Comparison of ENCODE assay signal across 10 mouse cellular contexts in genomic region chr7:29768980-29769379, GRCm38 (mm10). TPM values are rescaled to one million over a fixed set of nuclear protein-coding genes. Genes with fewer than 3 reads are reported as not detected.
A peak's percentile ranks its signal among the peaks of the same experiment; 100 is the strongest.
DNase-seq lines count a peak whose midpoint lies in the region; ATAC-seq and TF ChIP-seq lines count a peak whose summit lies in the region.
"Had no signal": no experiment of that assay in that cellular context is flagged by ENCODE, and none has a peak within 500 bp of the region (broad histone marks: within the 10 kb centered on the region; RNA-seq: fewer than 3 reads in every experiment).

No protein-coding gene starts in this region.

- H3K9me3 ChIP-seq in embryonic facial prominence, embryonic 11.5 days (replicated peaks; ENCODE audit: control insufficient read depth, low read length), result no peaks in the 10 kb centered on the region
- no peaks in the 10 kb centered on the region for H3K9me3 ChIP-seq in intestine, embryonic 14.5 days (ENCODE audit: control insufficient read depth, low read length)
- no peaks in the 10 kb centered on the region for H3K9me3 ChIP-seq in neural tube, embryonic 12.5 days

- no peaks in the 10 kb centered on the region for H3K4me1 ChIP-seq in embryonic facial prominence, embryonic 11.5 days (ENCODE audit: control insufficient read depth, insufficient read depth, low read length)
- peaks cover 7% of the 10 kb centered on the region; the same call in 1 of the 2 replicates for H3K4me1 ChIP-seq in intestine, embryonic 14.5 days (replicated peaks; ENCODE audit: control insufficient read depth, insufficient read depth, low read length)
- H3K4me1 ChIP-seq in neural tube, embryonic 12.5 days, result peaks cover 13% of the 10 kb centered on the region

- H3K27ac ChIP-seq in layer of hippocampus, adult 2 months, result peak overlapping the region; percentile 95
- no peak overlapping the region for H3K27ac ChIP-seq in embryonic facial prominence, embryonic 11.5 days (replicated peaks; ENCODE audit: low read depth, low read length)
- H3K27ac ChIP-seq in intestine, embryonic 14.5 days (ENCODE audit: low read depth), result peak overlapping the region; percentile 73; the same call in 1 of the 2 replicates
- H3K27ac ChIP-seq in neural tube, embryonic 12.5 days, result no peak overlapping the region

- peak overlapping the region; percentile 94 for H3K4me3 ChIP-seq in layer of hippocampus, adult 2 months
- H3K4me3 ChIP-seq in embryonic facial prominence, embryonic 11.5 days (ENCODE audit: low read depth, low read length), result peak overlapping the region; percentile 68
- H3K4me3 ChIP-seq in intestine, embryonic 14.5 days (ENCODE audit: low read depth, low read length), result peak overlapping the region; percentile 62
- H3K4me3 ChIP-seq in neural tube, embryonic 12.5 days, result peak overlapping the region; percentile 66

- peak overlapping the region; percentile 66 for H3K9ac ChIP-seq in embryonic facial prominence, embryonic 11.5 days (replicated peaks; ENCODE audit: low read length)
- peak overlapping the region; percentile 55 for H3K9ac ChIP-seq in intestine, embryonic 14.5 days (ENCODE audit: low read length)
- peak overlapping the region; percentile 57 for H3K9ac ChIP-seq in neural tube, embryonic 12.5 days

- 0 out of 2 replicates have a peak, but pooled peaks have one; percentile 5 for ATAC-seq in embryonic facial prominence, embryonic 11.5 days (replicated peaks; ENCODE audit: insufficient number of reproducible peaks, low FRiP score, low TSS enrichment, low read depth)
- ATAC-seq in intestine, embryonic 14.5 days (replicated peaks; ENCODE audit: low FRiP score, low TSS enrichment, low read depth), result no peak
- no peak for ATAC-seq in neural tube, embryonic 12.5 days (ENCODE audit: low FRiP score, low read depth)
- no peak for ATAC-seq in erythroid progenitor cell, adult 5-6 weeks (replicated peaks; ENCODE audit: low FRiP score, poor library complexity, severe bottlenecking)

- TF ChIP-seq CTCF in layer of hippocampus, adult 2 months (conservative IDR thresholded peaks at IDR 0.05), result no peak

- WGBS in embryonic facial prominence, embryonic 11.5 days, result 7% methylated on average over 10 of the region's 10 CpGs
- 6% methylated on average over 10 of the region's 10 CpGs for WGBS in intestine, embryonic 14.5 days
- WGBS in neural tube, embryonic 12.5 days, result 7% methylated on average over 10 of the region's 10 CpGs

- H3K27me3 ChIP-seq in embryonic facial prominence, embryonic 11.5 days (ENCODE audit: control insufficient read depth, insufficient read depth, low read length), result no peaks in the 10 kb centered on the region
- no peaks in the 10 kb centered on the region for H3K27me3 ChIP-seq in intestine, embryonic 14.5 days (replicated peaks; ENCODE audit: control insufficient read depth, insufficient read depth, low read length)
- no peaks in the 10 kb centered on the region for H3K27me3 ChIP-seq in neural tube, embryonic 12.5 days (replicated peaks)

- no peak for DNase-seq in layer of hippocampus, adult 2 months (ENCODE audit: low spot score in 2 of 2)
- DNase-seq in layer of hippocampus, adult 11-12 months (ENCODE audit: low spot score), result no peak
- DNase-seq in embryonic facial prominence, embryonic 11.5 days (ENCODE audit: low spot score), result no peak
- no peak for DNase-seq in intestine, embryonic 14.5 days (ENCODE audit: low spot score)
- DNase-seq in frontal cortex, adult 2 months (ENCODE audit: extremely low spot score in 1 of 2, low spot score in 1 of 2), result no peak
- DNase-seq in thymus, adult 18-20 months, result no peak

- H3K4me2 ChIP-seq in embryonic facial prominence, embryonic 11.5 days (ENCODE audit: low read depth, low read length), result peak overlapping the region; percentile 32
- peak overlapping the region; percentile 67 for H3K4me2 ChIP-seq in intestine, embryonic 14.5 days (ENCODE audit: low read length)
- H3K4me2 ChIP-seq in neural tube, embryonic 12.5 days (replicated peaks), result peak overlapping the region; percentile 73

- H3K36me3 ChIP-seq in embryonic facial prominence, embryonic 11.5 days (replicated peaks; ENCODE audit: control insufficient read depth, insufficient read depth, low read depth, low read length), result no peaks in the 10 kb centered on the region
- H3K36me3 ChIP-seq in intestine, embryonic 14.5 days (ENCODE audit: control insufficient read depth, insufficient read depth, low read length), result peaks cover 27% of the 10 kb centered on the region
- peaks cover 25% of the 10 kb centered on the region for H3K36me3 ChIP-seq in neural tube, embryonic 12.5 days

RNA-seq across cellular contexts. Expression of gene Zfp84, which starts 0.6 kb away (rescaled TPM):
- 10 to 100 TPM; 17.6 to 20.1 TPM for total RNA-seq in layer of hippocampus, adult 2 months (2021)
- polyA plus RNA-seq in embryonic facial prominence, embryonic 11.5 days (2014; fragmentation: Nextera tagmentation; extraction: Ambion mirVana), result 15.3 and 15.9 TPM in 2 replicates
- 12.3 and 12.8 TPM in 2 replicates for polyA plus RNA-seq in intestine, embryonic 14.5 days (2014; fragmentation: Nextera tagmentation; extraction: Ambion mirVana)
- polyA plus RNA-seq in neural tube, embryonic 12.5 days (2016; fragmentation: Nextera tagmentation; extraction: Ambion mirVana), result 15.4 and 15.5 TPM in 2 replicates
- 2.9 and 5.9 TPM in 2 replicates for total RNA-seq in erythroid progenitor cell, adult 5-6 weeks (2015; ENCODE audit: low replicate concordance)
- 3.5 and 4.7 TPM in 2 replicates for total RNA-seq in erythroid progenitor cell, adult 5-6 weeks (2017; ENCODE audit: low replicate concordance)
- polyA plus RNA-seq in frontal cortex, adult 2 months (2012; rRNA removed), result 10.1 TPM in 2 replicates

RNA-seq across cellular contexts. Expression of gene Zfp30, which starts 14.8 kb away (rescaled TPM):
- 10 to 100 TPM in 1 of 2 experiments, 1 to 10 TPM in 1; 9.5 to 10.1 TPM for total RNA-seq in layer of hippocampus, adult 2 months (2021)
- polyA plus RNA-seq in embryonic facial prominence, embryonic 11.5 days (2014; fragmentation: Nextera tagmentation; extraction: Ambion mirVana), result 8.4 and 9.0 TPM in 2 replicates
- polyA plus RNA-seq in intestine, embryonic 14.5 days (2014; fragmentation: Nextera tagmentation; extraction: Ambion mirVana), result 6.9 and 7.8 TPM in 2 replicates
- polyA plus RNA-seq in neural tube, embryonic 12.5 days (2016; fragmentation: Nextera tagmentation; extraction: Ambion mirVana), result 9.7 and 10.4 TPM in 2 replicates
- not detected in 2 replicates for total RNA-seq in erythroid progenitor cell, adult 5-6 weeks (2015; ENCODE audit: low replicate concordance)
- total RNA-seq in erythroid progenitor cell, adult 5-6 weeks (2017; ENCODE audit: low replicate concordance), result not detected in 2 replicates
- 8.7 and 9.4 TPM in 2 replicates for polyA plus RNA-seq in frontal cortex, adult 2 months (2012; rRNA removed)

RNA-seq across cellular contexts. Expression of gene Catsperg2, which starts 42.1 kb away (rescaled TPM):
- total RNA-seq in layer of hippocampus, adult 2 months (2021), result under 1 TPM in 1 of 2 experiments, not detected in 1; 0.20 TPM
- polyA plus RNA-seq in embryonic facial prominence, embryonic 11.5 days (2014; fragmentation: Nextera tagmentation; extraction: Ambion mirVana), result not detected in 2 replicates
- polyA plus RNA-seq in intestine, embryonic 14.5 days (2014; fragmentation: Nextera tagmentation; extraction: Ambion mirVana), result not detected in 2 replicates
- 0.14 and 0.23 TPM in 2 replicates for polyA plus RNA-seq in neural tube, embryonic 12.5 days (2016; fragmentation: Nextera tagmentation; extraction: Ambion mirVana)
- total RNA-seq in erythroid progenitor cell, adult 5-6 weeks (2015; ENCODE audit: low replicate concordance), result not detected in 2 replicates
- not detected in 2 replicates for total RNA-seq in erythroid progenitor cell, adult 5-6 weeks (2017; ENCODE audit: low replicate concordance)
- 0.10 and 0.17 TPM in 2 replicates for polyA plus RNA-seq in frontal cortex, adult 2 months (2012; rRNA removed)
- polyA plus RNA-seq: activated CD4-positive, CD25-positive, alpha-beta regulatory T cell, adult 4 months; urinary bladder, adult 2 months had no signal

RNA-seq across cellular contexts. Expression of gene Zfp790, which starts 46.9 kb away (rescaled TPM):
- total RNA-seq in layer of hippocampus, adult 2 months (2021), result 10 to 100 TPM; 19.1 to 21.5 TPM
- polyA plus RNA-seq in embryonic facial prominence, embryonic 11.5 days (2014; fragmentation: Nextera tagmentation; extraction: Ambion mirVana), result 20.0 and 23.0 TPM in 2 replicates
- 11.9 and 15.4 TPM in 2 replicates for polyA plus RNA-seq in intestine, embryonic 14.5 days (2014; fragmentation: Nextera tagmentation; extraction: Ambion mirVana)
- polyA plus RNA-seq in neural tube, embryonic 12.5 days (2016; fragmentation: Nextera tagmentation; extraction: Ambion mirVana), result 26.5 and 27.7 TPM in 2 replicates
- total RNA-seq in erythroid progenitor cell, adult 5-6 weeks (2015; ENCODE audit: low replicate concordance), result 0.72 and 5.0 TPM in 2 replicates
- total RNA-seq in erythroid progenitor cell, adult 5-6 weeks (2017; ENCODE audit: low replicate concordance), result 1.9 and 4.2 TPM in 2 replicates
- polyA plus RNA-seq in frontal cortex, adult 2 months (2012; rRNA removed), result 9.0 and 10.0 TPM in 2 replicates

Comparison
In these comparisons a context has a peak if more than half of its experiments do, and no peak if none do; other contexts are left out.
1. H3K27ac ChIP-seq: peak in layer of hippocampus, adult 2 months (single experiment) and intestine, embryonic 14.5 days (single experiment); none in embryonic facial prominence, embryonic 11.5 days (single experiment) and neural tube, embryonic 12.5 days (single experiment).
2. Peak in every context shown above with its lines, with median percentiles within 50 percentile points of each other: H3K4me3 ChIP-seq, H3K4me2 ChIP-seq and H3K9ac ChIP-seq.